Mouse (Mus musculus) ES-Bruce4 (cell line): ENCODE measurements at regions not wholly inside any gene's neighbourhood (a gene's known extent, or its start where the extent isn't known, plus 50 kb on each side); places are given as distances from the start of the nearest gene placed in this dataset.
"Not testable (repeated sequence)": the region's sequence is repeated elsewhere in the genome, so short reads cannot be mapped to it uniquely, and the experiment has no call there.

Experiments
- H3K27ac ChIP-seq: 2 replicates; pipeline ENCODE4 v1.5.1; 2012; ENCODE audit warnings: low read length, inconsistent platforms; ENCODE audit not compliant: insufficient read depth
- H3K27me3 ChIP-seq: 2 replicates; pipeline ENCODE4 v1.6.1; 2012; ENCODE audit warnings: mild to moderate bottlenecking, low read length, inconsistent platforms; ENCODE audit not compliant: control insufficient read depth, poor library complexity, insufficient read depth, severe bottlenecking
- H3K36me3 ChIP-seq: 2 replicates; pipeline ENCODE4 v1.6.1; 2012; ENCODE audit warnings: inconsistent platforms, mild to moderate bottlenecking, low read length, moderate library complexity; ENCODE audit not compliant: control insufficient read depth, poor library complexity, insufficient read depth, severe bottlenecking
- H3K4me1 ChIP-seq: one replicate; pipeline ENCODE4 v1.8.1; 2011; ENCODE audit warnings: low read length; ENCODE audit not compliant: control insufficient read depth, insufficient read depth
- H3K4me3 ChIP-seq: 2 replicates; pipeline ENCODE4 v1.5.1; 2011; ENCODE audit warnings: low read depth, mild to moderate bottlenecking, low read length
- H3K9ac ChIP-seq: 2 replicates; pipeline ENCODE4 v1.6.1; 2012; ENCODE audit warnings: low read depth, mild to moderate bottlenecking, inconsistent platforms; ENCODE audit not compliant: poor library complexity, severe bottlenecking
- H3K9me3 ChIP-seq: replicated peaks from 2 replicates; pipeline ENCODE4 v1.6.1; 2012; ENCODE audit warnings: mild to moderate bottlenecking, low read length, inconsistent platforms; ENCODE audit not compliant: control insufficient read depth, poor library complexity, insufficient read depth, severe bottlenecking
- CTCF ChIP-seq: IDR thresholded peaks from one replicate; pipeline ENCODE4 v1.8.1; 2011; ENCODE audit warnings: low read depth, low read length
- EP300 ChIP-seq: IDR thresholded peaks from 2 replicates; pipeline ENCODE4 v1.6.1; 2011; ENCODE audit warnings: low read depth, low read length; ENCODE audit not compliant: insufficient read depth
- POLR2A ChIP-seq: IDR thresholded peaks from one replicate; pipeline ENCODE4 v1.8.1; 2011; ENCODE audit warnings: low read length; ENCODE audit not compliant: insufficient read depth

DNA sequence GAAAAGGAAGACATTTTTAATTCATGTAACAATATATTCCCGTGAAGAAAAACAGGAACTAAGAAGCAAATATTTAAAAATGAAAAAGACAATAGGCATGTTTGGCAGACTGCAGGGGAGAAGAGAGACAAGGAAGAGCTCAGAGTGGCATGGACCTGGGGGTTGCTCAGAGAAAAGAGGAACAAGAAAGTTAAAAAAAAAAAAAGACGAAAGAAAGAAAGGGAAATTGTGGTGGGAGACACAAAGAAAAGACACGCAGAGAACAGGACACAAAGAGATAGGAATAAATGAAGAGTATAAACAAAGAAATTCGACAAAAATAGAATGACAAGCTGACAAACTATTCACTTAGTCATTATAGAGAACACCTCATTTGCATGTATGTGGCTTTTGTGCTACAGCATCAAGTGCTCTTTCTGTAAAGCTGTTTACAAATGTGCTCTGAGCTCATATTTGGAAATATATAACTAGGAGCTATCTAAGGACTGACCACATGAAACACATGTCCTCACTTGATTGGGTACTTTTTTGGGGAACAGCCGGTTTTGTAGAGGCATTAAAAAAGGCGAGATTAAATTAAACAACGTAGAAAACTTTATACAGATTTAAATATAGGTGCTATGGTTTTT is 394.2 kb upstream of the 1700008P02Rik start:
- no peaks in the 10 kb centered on the region for H3K27me3 ChIP-seq
- no peak overlapping the region for H3K27ac ChIP-seq
- no peaks in the 10 kb centered on the region for H3K4me1 ChIP-seq
- H3K9me3 ChIP-seq, result no peaks in the 10 kb centered on the region
- no peak overlapping the region for H3K4me3 ChIP-seq
- TF ChIP-seq POLR2A (no peak), CTCF (no peak), EP300 (no peak)
- no peaks in the 10 kb centered on the region for H3K36me3 ChIP-seq
- no peak overlapping the region for H3K9ac ChIP-seq

DNA sequence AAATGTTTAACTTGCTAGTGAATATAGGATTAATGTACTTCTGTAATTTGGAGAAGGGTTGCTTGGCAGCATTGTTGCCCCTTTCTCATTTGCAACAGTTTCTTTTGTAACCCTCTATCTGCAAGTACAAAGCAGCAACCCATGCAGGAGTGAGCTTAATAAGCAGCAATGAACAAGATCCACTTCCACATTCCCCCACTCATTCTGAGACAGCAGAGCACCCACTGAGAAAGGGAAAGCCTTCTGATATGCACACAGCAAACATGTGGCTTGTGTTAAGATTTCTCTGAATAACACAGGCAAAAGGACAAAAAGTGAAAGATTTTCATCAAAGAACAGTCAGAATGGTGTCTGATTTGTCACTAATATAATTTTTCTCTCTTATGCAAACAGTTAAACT is 393.3 kb upstream of the 1700008P02Rik start:
- Histone ChIP-seq H3K27me3 (no peaks in the 10 kb centered on the region), H3K27ac (no peak overlapping the region), H3K9ac (no peak overlapping the region), H3K9me3 (no peaks in the 10 kb centered on the region), H3K4me1 (no peaks in the 10 kb centered on the region), H3K36me3 (no peaks in the 10 kb centered on the region), H3K4me3 (no peak overlapping the region)
- TF ChIP-seq CTCF (no peak), POLR2A (no peak), EP300 (no peak)

DNA sequence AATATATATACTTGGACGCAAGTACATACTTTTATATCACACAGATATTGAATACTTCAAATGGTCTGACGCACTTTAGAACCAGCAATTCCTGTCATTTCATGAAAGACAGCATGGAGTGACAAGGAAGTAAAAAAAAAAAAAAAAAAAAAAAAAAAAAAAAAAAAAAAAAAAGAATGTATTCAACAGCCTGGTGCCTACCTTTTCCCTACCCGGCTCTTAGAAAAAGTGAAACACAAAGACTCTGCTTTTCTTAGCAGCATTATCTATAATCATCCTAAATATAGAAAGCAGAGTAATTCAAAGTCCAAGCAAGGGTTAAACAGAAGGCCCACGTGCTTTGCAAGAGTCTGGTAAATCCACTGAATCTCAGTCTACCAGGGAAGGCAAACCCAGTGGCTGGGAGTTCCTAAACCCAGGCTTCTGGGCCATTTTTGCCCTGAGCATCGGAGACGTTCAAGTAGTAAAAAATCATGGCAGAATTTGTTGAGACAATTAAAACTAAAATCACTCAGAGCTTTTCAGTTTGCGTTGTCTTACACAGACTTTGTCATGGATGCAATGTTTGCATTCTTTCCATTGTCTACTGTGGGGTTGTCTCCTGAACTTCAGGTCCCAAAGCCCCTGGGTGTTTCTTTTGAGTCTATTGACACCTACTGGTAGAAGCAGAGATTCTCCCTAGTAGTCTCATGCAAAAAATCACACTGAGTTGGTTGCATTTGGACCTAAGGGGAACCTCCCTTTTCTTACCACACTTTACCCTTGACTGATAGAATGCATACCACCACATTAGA is 390.2 kb upstream of the 1700008P02Rik start:
- no peak for TF ChIP-seq EP300
- peak; percentile 7 for TF ChIP-seq CTCF
- Histone ChIP-seq H3K9me3 (no peaks in the 10 kb centered on the region), H3K27me3 (no peaks in the 10 kb centered on the region), H3K36me3 (no peaks in the 10 kb centered on the region), H3K9ac (no peak overlapping the region), H3K27ac (no peak overlapping the region), H3K4me3 (no peak overlapping the region), H3K4me1 (no peaks in the 10 kb centered on the region)

DNA sequence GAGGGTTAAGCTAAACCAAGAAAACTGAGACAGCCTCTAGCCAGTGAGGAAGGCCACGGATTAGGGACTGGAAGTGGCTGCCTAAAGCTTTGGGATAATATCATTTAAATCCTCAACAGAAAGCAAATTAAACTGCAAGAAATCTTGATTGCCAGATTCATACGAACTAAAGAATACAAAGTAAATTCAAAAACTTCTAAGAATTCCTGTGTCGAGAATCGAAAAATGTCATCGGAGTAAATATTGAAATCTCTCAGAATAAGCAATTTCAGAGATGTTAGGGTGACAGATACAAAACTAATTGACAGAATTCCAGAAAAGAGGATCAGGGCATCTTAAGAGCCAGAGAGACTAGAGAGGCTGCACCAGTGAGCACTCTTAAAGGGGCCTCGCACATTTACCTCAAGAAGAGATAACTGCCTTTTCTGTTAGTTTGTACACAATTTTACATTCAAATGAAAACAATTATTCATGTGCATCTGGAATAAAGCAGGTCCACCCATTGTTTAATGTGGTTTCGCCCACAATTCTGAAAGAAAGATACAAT is 388.5 kb upstream of the 1700008P02Rik start:
- Histone ChIP-seq H3K4me3 (no peak overlapping the region), H3K27ac (no peak overlapping the region), H3K9ac (no peak overlapping the region), H3K4me1 (no peaks in the 10 kb centered on the region), H3K9me3 (no peaks in the 10 kb centered on the region), H3K36me3 (no peaks in the 10 kb centered on the region), H3K27me3 (no peaks in the 10 kb centered on the region)
- no peak for TF ChIP-seq EP300
- no peak for TF ChIP-seq POLR2A
- no peak for TF ChIP-seq CTCF

DNA sequence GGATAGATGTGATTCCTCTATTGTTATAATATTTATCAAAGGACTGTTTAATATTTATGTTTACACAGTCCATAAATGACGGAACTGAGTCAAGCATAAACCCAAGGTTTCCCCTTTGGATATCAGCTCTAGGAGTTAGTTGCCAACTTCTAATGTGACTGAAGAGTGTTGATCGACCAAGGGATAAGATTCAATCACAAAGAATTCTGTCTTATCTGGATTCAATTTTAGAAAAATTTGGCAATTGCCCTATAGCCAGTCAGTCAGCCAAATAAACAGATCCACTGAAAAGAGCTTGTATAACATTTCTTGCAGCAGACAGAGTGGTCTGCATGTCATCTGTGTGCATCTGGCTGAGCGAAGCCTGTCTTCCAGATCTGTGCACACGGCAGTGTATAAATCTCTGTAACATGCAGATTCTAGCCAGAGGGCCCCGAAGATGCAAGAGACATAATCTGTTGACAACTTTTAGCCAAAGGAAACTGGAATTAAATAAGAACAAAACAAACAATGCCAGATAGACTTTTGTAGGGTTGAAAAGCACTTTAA is 387.6 kb upstream of the 1700008P02Rik start:
- Histone ChIP-seq H3K4me3 (no peak overlapping the region), H3K36me3 (no peaks in the 10 kb centered on the region), H3K27ac (no peak overlapping the region), H3K9ac (no peak overlapping the region), H3K4me1 (no peaks in the 10 kb centered on the region), H3K9me3 (no peaks in the 10 kb centered on the region), H3K27me3 (no peaks in the 10 kb centered on the region)
- TF ChIP-seq CTCF (no peak), EP300 (no peak), POLR2A (no peak)

DNA sequence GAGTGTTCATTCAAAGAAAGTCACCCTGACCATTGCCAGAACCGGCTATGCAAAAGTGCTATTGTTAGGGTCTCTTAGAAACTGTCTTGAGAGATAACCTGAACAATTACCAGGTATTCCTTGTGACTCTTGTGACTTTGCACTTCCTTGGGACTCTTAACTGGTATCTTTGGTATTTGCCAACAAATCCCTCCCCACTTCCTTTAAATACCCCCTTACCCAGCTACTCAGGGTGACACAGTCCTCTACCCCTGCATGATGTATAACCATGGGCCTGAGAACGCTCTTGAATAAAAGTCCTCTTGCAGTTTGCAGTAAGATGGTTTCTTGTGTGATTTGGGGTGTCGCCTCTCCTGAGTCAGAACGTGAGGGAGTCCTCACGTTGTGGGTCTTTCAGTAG is 371.5 kb upstream of the 1700008P02Rik start:
- H3K9ac ChIP-seq, H3K9me3 ChIP-seq, H3K36me3 ChIP-seq, H3K4me1 ChIP-seq, H3K27me3 ChIP-seq, H3K4me3 ChIP-seq: not testable (repeated sequence)
- peak overlapping the region; percentile 78; the same call in 1 of the 2 replicates for H3K27ac ChIP-seq
